Comparison of ENCODE assay signal across 21 mouse cellular contexts in genomic region chr11:79528601-79529000, GRCm38 (mm10). TPM values are rescaled to one million over a fixed set of nuclear protein-coding genes. Genes with fewer than 3 reads are reported as not detected.
A peak's percentile ranks its signal among the peaks of the same experiment; 100 is the strongest.
DNase-seq lines count a peak whose midpoint lies in the region; ATAC-seq and TF ChIP-seq lines count a peak whose summit lies in the region.
"Had no signal": no experiment of that assay in that cellular context is flagged by ENCODE, and none has a peak within 500 bp of the region (broad histone marks: within the 10 kb centered on the region; RNA-seq: fewer than 3 reads in every experiment).

No protein-coding gene starts in this region.

- no peak for DNase-seq in gastrocnemius, adult 2 months
- no peak for DNase-seq in gastrocnemius, postnatal 4 days (ENCODE audit: low spot score in 2 of 2)
- DNase-seq in spleen, adult 2 months (ENCODE audit: low read depth in 1 of 2, low spot score in 2 of 2), result peak in 1 of 2 experiments; percentile 55
- DNase-seq in spleen, adult 12 weeks (ENCODE audit: low spot score), result no peak
- DNase-seq in naive thymus-derived CD4-positive, alpha-beta T cell, adult 2 months (ENCODE audit: low read depth), result peak; percentile 44
- DNase-seq in ovary, postnatal 10 days (ENCODE audit: low spot score), result no peak
- no peak for DNase-seq in cerebellum, adult 9-11 months
- DNase-seq: adrenal gland, adult 8-10 months; cerebellum, postnatal 10 days; embryo, embryonic 11 days; heart, postnatal 4 days; thymus, postnatal 36 days had no signal

- intact Hi-C loops in gastrocnemius, adult 2 months (cut with DNase I), result loop anchor here (5.0 kb wide), 1 partner anchor 36 kb away; no protein-coding TSS in a partner anchor

- H3K27me3 ChIP-seq in spleen, adult 2 months (ENCODE audit: control insufficient read depth, insufficient read depth, low read length), result no peaks in the 10 kb centered on the region
- H3K27me3 ChIP-seq: limb, embryonic 12.5 days; lung, embryonic 15.5 days; stomach, embryonic 15.5 days had no signal

- no peak for TF ChIP-seq CTCF in gastrocnemius, adult 2 months (IDR thresholded peaks at IDR 0.05)
- no peak for TF ChIP-seq CTCF in spleen, adult 2 months (IDR thresholded peaks at IDR 0.05; ENCODE audit: extremely low read depth, insufficient read depth, insufficient read length, insufficient replicate concordance)

- peak overlapping the region; percentile 92 for H3K27ac ChIP-seq in gastrocnemius, adult 2 months
- H3K27ac ChIP-seq in spleen, adult 2 months (ENCODE audit: insufficient read depth, low read length), result peak overlapping the region; percentile 92
- H3K27ac ChIP-seq: limb, embryonic 12.5 days; lung, embryonic 15.5 days; stomach, embryonic 15.5 days had no signal

- no peaks in the 10 kb centered on the region for H3K36me3 ChIP-seq in spleen, adult 2 months (ENCODE audit: control insufficient read depth, insufficient read depth, low read length)
- H3K36me3 ChIP-seq: lung, embryonic 15.5 days; stomach, embryonic 15.5 days had no signal

- ATAC-seq in erythroid progenitor cell, adult 5-6 weeks (replicated peaks; ENCODE audit: low FRiP score, poor library complexity, severe bottlenecking), result 0 out of 2 replicates have a peak, but pooled peaks have one; percentile 37
- ATAC-seq: forebrain, embryonic 16.5 days; inflammation-experienced regulatory T-cells, adult 6 months had no signal

- H3K4me3 ChIP-seq in gastrocnemius, adult 2 months, result peak overlapping the region; percentile 61
- H3K4me3 ChIP-seq in spleen, adult 2 months (ENCODE audit: extremely low read depth, insufficient read depth, insufficient read length), result peak overlapping the region; percentile 16; the same call in 1 of the 2 replicates
- H3K4me3 ChIP-seq: limb, embryonic 12.5 days; lung, embryonic 15.5 days; stomach, embryonic 15.5 days had no signal

- TF ChIP-seq POLR2A in spleen, adult 2 months (IDR thresholded peaks at IDR 0.05; ENCODE audit: low read depth, low read length), result no peak; the same call in 1 of the 2 replicates

- peaks cover 9% of the 10 kb centered on the region; the same call in 1 of the 2 replicates for H3K4me1 ChIP-seq in spleen, adult 2 months (ENCODE audit: control insufficient read depth, insufficient read depth, insufficient read length)
- H3K4me1 ChIP-seq: limb, embryonic 12.5 days; stomach, embryonic 15.5 days had no signal

- WGBS in spleen, adult 2 months, result 15% methylated on average over 3 of the region's 3 CpGs

RNA-seq across cellular contexts. Expression of gene Evi2, which starts 1.8 kb away (rescaled TPM):
- total RNA-seq in gastrocnemius, adult 2 months (2021), result not detected
- under 1 TPM; 0.20 to 0.31 TPM for total RNA-seq in gastrocnemius, postnatal 4 days (2021)
- 12.2 and 13.9 TPM in 2 replicates for polyA plus RNA-seq in spleen, adult 2 months (2012; rRNA removed)
- total RNA-seq in erythroid progenitor cell, adult 5-6 weeks (2015; ENCODE audit: low replicate concordance), result 5.8 and 30.2 TPM in 2 replicates
- 1.3 and 4.7 TPM in 2 replicates for total RNA-seq in erythroid progenitor cell, adult 5-6 weeks (2017; ENCODE audit: low replicate concordance)
- total RNA-seq: layer of hippocampus, adult 18-20 months had no signal
- polyA plus RNA-seq: G1E had no signal

RNA-seq across cellular contexts. Expression of gene Evi2a, which starts 1.8 kb away (rescaled TPM):
- total RNA-seq in gastrocnemius, adult 2 months (2021), result 1 to 10 TPM; 3.9 to 4.0 TPM
- 1 to 10 TPM; 4.7 to 6.0 TPM for total RNA-seq in gastrocnemius, postnatal 4 days (2021)
- 22.0 and 25.1 TPM in 2 replicates for polyA plus RNA-seq in spleen, adult 2 months (2012; rRNA removed)
- total RNA-seq in erythroid progenitor cell, adult 5-6 weeks (2015; ENCODE audit: low replicate concordance), result 10.8 and 34.8 TPM in 2 replicates
- 11.3 and 16.3 TPM in 2 replicates for total RNA-seq in erythroid progenitor cell, adult 5-6 weeks (2017; ENCODE audit: low replicate concordance)

RNA-seq across cellular contexts. Expression of gene Evi2b, which starts 5.0 kb away (rescaled TPM):
- under 1 TPM; 0.45 to 0.46 TPM for total RNA-seq in gastrocnemius, adult 2 months (2021)
- 1 to 10 TPM; 1.6 to 1.7 TPM for total RNA-seq in gastrocnemius, postnatal 4 days (2021)
- 56.7 and 57.3 TPM in 2 replicates for polyA plus RNA-seq in spleen, adult 2 months (2012; rRNA removed)
- total RNA-seq in erythroid progenitor cell, adult 5-6 weeks (2015; ENCODE audit: low replicate concordance), result 63.3 and 115 TPM in 2 replicates
- 12.8 and 18.7 TPM in 2 replicates for total RNA-seq in erythroid progenitor cell, adult 5-6 weeks (2017; ENCODE audit: low replicate concordance)

RNA-seq across cellular contexts. Expression of gene Omg, which starts 24.7 kb away (rescaled TPM):
- total RNA-seq in gastrocnemius, adult 2 months (2021), result not detected
- not detected for total RNA-seq in gastrocnemius, postnatal 4 days (2021)
- polyA plus RNA-seq in spleen, adult 2 months (2012; rRNA removed), result not detected in 2 replicates
- total RNA-seq in erythroid progenitor cell, adult 5-6 weeks (2015; ENCODE audit: low replicate concordance), result not detected in 2 replicates
- not detected in 2 replicates for total RNA-seq in erythroid progenitor cell, adult 5-6 weeks (2017; ENCODE audit: low replicate concordance)
- total RNA-seq: gastrocnemius, adult 8-10 months; heart, postnatal 4 days had no signal
- polyA plus RNA-seq: G1E had no signal

Comparison
In these comparisons a context has a peak if more than half of its experiments do, and no peak if none do; other contexts are left out.
1. RNA of gene Evi2b, which starts 5.0 kb away (total RNA-seq): 12.8 to 115 TPM in erythroid progenitor cell, adult 5-6 weeks; 1.6 to 1.7 TPM in gastrocnemius, postnatal 4 days and 0.45 to 0.46 TPM in gastrocnemius, adult 2 months; every median in the first group is over 4 times any median in the second.